Mouse (Mus musculus) heart, postnatal 0 days (tissue): ENCODE results near the gene Cachd1. TPM values are rescaled to one million over a fixed set of nuclear protein-coding genes. Genes with fewer than 3 reads are reported as not detected.
A peak's percentile ranks its signal among the peaks of the same experiment; 100 is the strongest.

ENCODE experiments used
- ATAC-seq: fragments of 200-750 bp; cut with Nextera tagmentation; 2 replicates; pipeline ENCODE4 v1.8.0; 2017; ENCODE audit warnings: low read depth, moderate number of reproducible peaks, moderate library complexity; ENCODE audit not compliant: insufficient read depth
- DNase-seq: peaks from one replicate; pipeline ENCODE4 v3.0.0-alpha.2; 2016; ENCODE audit warnings: low spot score
- H3K27ac ChIP-seq: fragments of 300-500 bp; sonication (generic); 2 replicates; pipeline ENCODE4 v1.5.1; 2014; ENCODE audit warnings: low read depth, mild to moderate bottlenecking
- H3K27me3 ChIP-seq: fragments of 300-500 bp; sonication (generic); 2 replicates; pipeline ENCODE4 v1.6.1; 2014; ENCODE audit warnings: low read length, mixed read lengths; ENCODE audit not compliant: control insufficient read depth, insufficient read depth
- H3K36me3 ChIP-seq: fragments of 300-500 bp; sonication (generic); replicated peaks from 2 replicates; pipeline ENCODE4 v1.6.1; 2014; ENCODE audit warnings: low read length, mixed read lengths; ENCODE audit not compliant: control insufficient read depth, insufficient read depth
- H3K4me1 ChIP-seq: fragments of 300-500 bp; sonication (generic); 2 replicates; pipeline ENCODE4 v1.6.1; 2014; ENCODE audit warnings: antibody characterized with exemption; ENCODE audit not compliant: control insufficient read depth, insufficient read depth
- H3K4me2 ChIP-seq: fragments of 300-500 bp; sonication (generic); 2 replicates; pipeline ENCODE4 v1.6.1; 2014; ENCODE audit warnings: low read depth, mild to moderate bottlenecking, low read length, moderate library complexity
- H3K4me3 ChIP-seq: fragments of 300-500 bp; sonication (generic); 2 replicates; pipeline ENCODE4 v1.5.1; 2014; ENCODE audit warnings: low read depth, low read length
- H3K9ac ChIP-seq: fragments of 300-500 bp; sonication (generic); replicated peaks from 2 replicates; pipeline ENCODE4 v1.6.1; 2014; ENCODE audit warnings: low read depth, low read length, mixed read lengths
- H3K9me3 ChIP-seq: fragments of 300-500 bp; sonication (generic); replicated peaks from 2 replicates; pipeline ENCODE4 v1.6.1; 2016; ENCODE audit warnings: low read length; ENCODE audit not compliant: control insufficient read depth
- CTCF ChIP-seq: IDR thresholded peaks from 2 replicates; pipeline ENCODE4 v1.5.1; 2016; ENCODE audit warnings: antibody characterized with exemption, control low read depth, low read depth
- EP300 ChIP-seq: IDR thresholded peaks from 2 replicates; pipeline ENCODE4 v1.6.1; 2016; ENCODE audit warnings: antibody characterized with exemption, low read depth
- WGBS: fragments of 180-500 bp; shearing (Covaris S2); extraction: QIAGEN DNeasy Blood & Tissue Kit; methylation state at CpG from one replicate; pipeline ENCODE4 v1.1.7; 2014; 5-methylcytosine and 5-hydroxymethylcytosine counted together
- polyA plus RNA-seq: library from polyadenylated mRNA; unstranded; fragments of >200 nt; fragmentation: Nextera tagmentation; extraction: Ambion mirVana; gene quantifications from 2 replicates; pipeline ENCODE4 v1.2.1, GENCODE M21; 2015
- total RNA-seq: library from RNA; depleted of rRNA; stranded (reverse); fragments of >200 nt; gene quantifications from 2 replicates; pipeline ENCODE4 v1.2.3, GENCODE M21; 2014; ENCODE audit warnings: low replicate concordance

Gene Cachd1
- total and polyA plus RNA-seq, 2 experiments from 2014 or later, result 3.1 to 11.3 TPM

DNA sequence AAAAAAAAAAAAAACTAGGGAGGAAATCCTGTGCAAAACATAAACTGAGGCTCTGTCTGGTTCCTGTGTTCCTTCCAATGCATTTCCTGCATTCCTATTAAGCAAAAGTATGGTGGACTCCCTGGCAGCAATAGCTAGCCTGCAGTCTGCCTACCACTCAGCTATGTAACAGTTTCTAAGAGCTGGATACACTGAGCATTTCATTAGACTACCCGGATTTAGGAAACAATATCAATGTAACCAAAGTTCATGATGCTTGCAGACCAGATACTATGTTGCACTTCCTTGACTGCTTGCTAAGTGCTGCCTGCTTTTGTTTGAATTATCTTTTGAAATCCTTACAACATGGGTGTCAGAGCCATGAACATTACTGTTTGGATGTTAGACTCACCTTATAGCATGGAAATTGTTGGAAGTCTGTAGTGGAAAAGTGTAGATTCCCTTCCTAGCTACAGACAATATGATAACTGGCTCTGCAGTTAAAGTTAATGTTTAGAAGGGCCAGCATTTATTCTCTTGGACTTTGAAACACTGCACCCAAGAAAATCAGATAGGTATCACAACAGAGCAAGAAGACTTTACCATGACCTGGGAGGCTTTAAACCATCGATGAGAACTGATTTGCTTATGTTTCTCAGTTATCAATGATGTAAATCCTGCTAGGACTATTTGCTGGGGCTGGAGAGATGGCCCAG is 37.4 kb downstream of the Cachd1 start:
- WGBS, result 70% methylated on average over 2 of the region's 2 CpGs
- no peak for DNase-seq
- Histone ChIP-seq H3K4me2 (no peak overlapping the region), H3K27ac (no peak overlapping the region), H3K36me3 (no peaks in the 10 kb centered on the region), H3K9me3 (no peaks in the 10 kb centered on the region), H3K4me3 (no peak overlapping the region), H3K27me3 (no peaks in the 10 kb centered on the region), H3K4me1 (peaks cover 3% of the 10 kb centered on the region; the same call in 1 of the 2 replicates), H3K9ac (no peak overlapping the region)
- no peak for ATAC-seq
- no peak for TF ChIP-seq CTCF
- no peak for TF ChIP-seq EP300

DNA sequence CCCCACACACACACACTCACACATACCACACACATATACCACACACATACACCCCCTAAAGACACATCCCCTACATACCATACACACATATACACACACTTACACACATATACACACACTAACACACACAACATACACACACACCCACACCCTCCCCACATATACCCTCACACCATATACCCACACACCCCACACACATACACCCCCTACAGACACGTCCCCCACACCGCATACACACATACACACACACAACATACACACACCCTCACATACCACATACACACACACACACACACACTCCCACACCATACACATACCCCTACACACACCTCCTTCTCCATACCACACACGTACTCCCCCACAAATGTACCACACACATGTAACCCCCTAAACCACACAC is 42.8 kb downstream of the Cachd1 start:
- H3K4me3 ChIP-seq, result no peak overlapping the region
- H3K27ac ChIP-seq, result no peak overlapping the region
- no peak overlapping the region for H3K9ac ChIP-seq
- no peaks in the 10 kb centered on the region for H3K27me3 ChIP-seq
- H3K4me1 ChIP-seq, result 0 out of 2 replicates have a peak, but pooled peaks cover 4% of the 10 kb centered on the region
- no peaks in the 10 kb centered on the region for H3K36me3 ChIP-seq
- no peak overlapping the region for H3K4me2 ChIP-seq
- ATAC-seq (no peak), DNase-seq (no peak)
- TF ChIP-seq CTCF (no peak), EP300 (no peak)
- WGBS, result 98% methylated on average over 3 of the region's 3 CpGs
- H3K9me3 ChIP-seq, result no peaks in the 10 kb centered on the region

DNA sequence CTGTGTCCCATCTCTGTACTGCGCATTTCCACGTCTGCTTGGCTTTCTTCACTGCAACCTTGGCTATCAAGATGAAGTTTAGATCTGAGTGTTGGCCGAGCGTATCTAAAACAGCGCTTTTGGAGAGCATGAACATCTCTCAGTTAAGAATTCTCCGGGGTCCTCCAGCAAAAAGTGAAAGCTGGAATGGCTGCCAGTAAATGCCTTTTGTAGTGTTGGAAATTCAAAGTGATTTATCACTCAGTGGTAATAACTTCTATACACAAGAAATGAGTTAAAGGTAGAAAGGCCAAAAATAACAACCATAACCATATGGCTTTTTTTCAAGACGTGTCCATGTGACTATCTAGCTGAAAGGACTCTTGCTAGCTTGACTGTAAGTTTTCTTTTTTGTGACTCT is 46.1 kb downstream of the Cachd1 start:
- 77% methylated on average over 7 of the region's 7 CpGs for WGBS
- H3K9me3 ChIP-seq, result peaks cover 4% of the 10 kb centered on the region; the same call in 1 of the 2 replicates
- DNase-seq (no peak), ATAC-seq (no peak)
- no peaks in the 10 kb centered on the region for H3K36me3 ChIP-seq
- H3K9ac ChIP-seq, result no peak overlapping the region
- H3K27ac ChIP-seq, result no peak overlapping the region
- 0 out of 2 replicates have a peak, but pooled peaks cover 4% of the 10 kb centered on the region for H3K4me1 ChIP-seq
- no peak overlapping the region for H3K4me3 ChIP-seq
- no peaks in the 10 kb centered on the region for H3K27me3 ChIP-seq
- no peak for TF ChIP-seq EP300
- TF ChIP-seq CTCF, result no peak
- no peak overlapping the region for H3K4me2 ChIP-seq

DNA sequence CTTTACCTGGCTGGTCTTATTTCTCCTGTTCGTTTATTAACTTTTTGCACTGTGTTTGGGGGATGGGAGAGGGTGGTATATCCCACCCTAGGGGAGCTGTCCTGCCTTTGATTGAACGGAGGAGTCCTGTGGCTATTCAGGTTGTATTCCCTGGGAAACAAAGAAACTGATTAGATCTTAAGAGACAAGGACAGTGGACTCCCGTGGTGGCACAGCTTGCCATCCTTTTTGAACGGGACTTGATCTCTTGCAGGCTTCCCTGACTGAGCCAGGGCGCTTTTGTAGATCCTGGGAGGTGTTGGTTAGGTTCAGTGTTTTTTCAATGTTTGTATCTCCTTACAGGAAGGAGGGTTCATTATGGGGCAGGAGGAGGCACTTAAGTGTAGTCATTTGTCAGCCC is 50.9 kb downstream of the Cachd1 start:
- ATAC-seq (no peak), DNase-seq (no peak)
- peaks cover 23% of the 10 kb centered on the region for H3K4me1 ChIP-seq
- WGBS, result 35% methylated on average over 5 of the region's 5 CpGs
- H3K9ac ChIP-seq, result no peak overlapping the region
- H3K36me3 ChIP-seq, result no peaks in the 10 kb centered on the region
- H3K4me3 ChIP-seq, result no peak overlapping the region
- H3K9me3 ChIP-seq, result peaks cover 4% of the 10 kb centered on the region; the same call in 1 of the 2 replicates
- H3K4me2 ChIP-seq, result no peak overlapping the region
- no peak overlapping the region for H3K27ac ChIP-seq
- H3K27me3 ChIP-seq, result no peaks in the 10 kb centered on the region
- TF ChIP-seq EP300, result no peak
- no peak for TF ChIP-seq CTCF

DNA sequence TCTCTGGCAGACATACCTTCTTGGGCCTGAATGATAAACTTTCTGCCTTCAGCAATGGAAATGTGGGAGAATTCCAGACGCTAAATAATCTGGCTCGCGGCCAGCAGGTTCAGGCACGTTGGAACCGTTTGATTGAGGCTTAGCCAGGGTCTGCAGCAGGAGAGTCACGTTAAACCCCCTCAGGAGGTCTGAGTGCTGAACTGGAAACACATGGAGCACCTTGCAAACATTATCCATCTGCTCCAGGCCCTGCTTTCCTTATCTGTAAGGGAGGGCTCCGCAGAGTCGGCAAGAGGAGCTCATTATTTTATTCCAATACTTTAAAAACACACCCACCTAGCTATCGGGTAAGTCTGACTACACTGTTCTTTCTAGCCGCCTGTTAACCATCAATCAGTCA is 52.3 kb downstream of the Cachd1 start:
- no peak overlapping the region for H3K9ac ChIP-seq
- peak; percentile 18 for DNase-seq
- H3K27me3 ChIP-seq, result no peaks in the 10 kb centered on the region
- H3K4me3 ChIP-seq, result no peak overlapping the region
- H3K4me1 ChIP-seq, result peaks cover 30% of the 10 kb centered on the region
- peaks cover 4% of the 10 kb centered on the region; the same call in 1 of the 2 replicates for H3K9me3 ChIP-seq
- ATAC-seq, result no peak
- H3K4me2 ChIP-seq, result no peak overlapping the region
- H3K27ac ChIP-seq, result no peak overlapping the region
- 4% methylated on average over 10 of the region's 10 CpGs for WGBS
- TF ChIP-seq CTCF (no peak), EP300 (no peak)
- no peaks in the 10 kb centered on the region for H3K36me3 ChIP-seq

DNA sequence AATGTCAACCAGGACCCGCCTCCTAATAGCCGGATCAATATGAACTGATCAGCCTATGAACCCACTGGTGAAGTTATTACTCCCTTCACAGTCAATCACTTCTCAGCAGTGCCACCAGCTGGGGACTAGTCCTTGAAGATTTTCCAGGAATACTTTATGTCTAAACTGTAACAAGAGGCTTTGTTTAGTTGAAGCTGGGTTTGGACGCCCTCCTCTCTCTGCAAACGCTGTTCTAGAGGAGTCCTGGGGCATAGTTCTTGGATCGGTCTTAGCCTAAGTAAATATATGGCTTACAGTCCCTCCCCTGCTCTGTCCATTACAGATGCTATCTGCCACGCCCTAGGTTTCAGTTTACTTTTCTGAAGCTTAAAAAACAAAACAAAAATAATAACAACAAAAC is 60.7 kb downstream of the Cachd1 start:
- Histone ChIP-seq H3K36me3 (no peaks in the 10 kb centered on the region), H3K9ac (no peak overlapping the region), H3K4me3 (no peak overlapping the region), H3K27ac (no peak overlapping the region), H3K4me1 (peaks cover 22% of the 10 kb centered on the region; the same call in 1 of the 2 replicates), H3K4me2 (no peak overlapping the region), H3K27me3 (no peaks in the 10 kb centered on the region), H3K9me3 (no peaks in the 10 kb centered on the region)
- 83% methylated on average over 6 of the region's 6 CpGs for WGBS
- TF ChIP-seq CTCF (no peak), EP300 (no peak)
- DNase-seq, result no peak
- ATAC-seq, result no peak
